Mouse (Mus musculus) E14TG2a.4 (cell line): ENCODE results near the gene Senp6.

Experiments used
- H3K27me3 ChIP-seq: 2 replicates; pipeline ENCODE4 v1.6.1; 2014; ENCODE audit warnings: low read length, control low read depth; ENCODE audit not compliant: insufficient read depth
- H3K36me3 ChIP-seq: 2 replicates; pipeline ENCODE4 v1.6.1; 2014; ENCODE audit warnings: low read length, control low read depth; ENCODE audit not compliant: insufficient read depth
- H3K4me1 ChIP-seq: replicated peaks from 2 replicates; pipeline ENCODE4 v1.6.1; 2014; ENCODE audit warnings: low read depth, low read length, control low read depth
- H3K4me3 ChIP-seq: replicated peaks from 2 replicates; pipeline ENCODE4 v1.5.1; 2014; ENCODE audit warnings: mild to moderate bottlenecking, low read length
- H3K9me3 ChIP-seq: 2 replicates; pipeline ENCODE4 v1.6.1; 2014; ENCODE audit warnings: low read length, control low read depth
- CTCF ChIP-seq: conservative IDR thresholded peaks from 2 replicates; pipeline ENCODE4 v1.5.1; 2014; ENCODE audit warnings: low read length
- NANOG ChIP-seq: IDR thresholded peaks from 2 replicates; pipeline ENCODE4 v1.6.1; 2014; ENCODE audit warnings: borderline replicate concordance, low read length, mixed read lengths
- POU5F1 ChIP-seq: IDR thresholded peaks from 2 replicates; pipeline ENCODE4 v1.6.1; 2014; ENCODE audit warnings: low read length, borderline replicate concordance

Gene Senp6

DNA sequence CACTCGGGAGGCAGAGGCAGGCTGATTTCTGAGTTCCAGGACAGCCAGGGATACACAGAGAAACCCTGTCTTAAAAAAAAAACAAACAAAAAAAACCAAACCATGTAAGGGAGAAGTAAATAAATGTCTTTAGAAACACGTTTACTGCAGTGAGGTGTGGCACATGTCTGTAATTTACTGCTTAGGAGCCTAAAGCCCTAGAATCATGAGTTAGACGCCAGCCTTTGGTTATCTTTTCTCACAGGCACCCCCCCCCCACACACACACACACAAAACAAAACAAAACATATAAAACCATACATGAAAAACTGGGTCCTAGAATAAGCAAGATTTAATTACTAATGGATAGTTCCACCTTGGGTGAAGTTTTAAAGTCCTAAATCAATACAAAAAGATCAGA is 29.6 kb downstream of the Senp6 start:
- H3K9me3 ChIP-seq, result no peaks in the 10 kb centered on the region
- no peaks in the 10 kb centered on the region for H3K27me3 ChIP-seq
- no peak overlapping the region for H3K4me3 ChIP-seq
- TF ChIP-seq CTCF (no peak), POU5F1 (no peak), NANOG (no peak)
- peaks cover 30% of the 10 kb centered on the region for H3K36me3 ChIP-seq
- no peaks in the 10 kb centered on the region for H3K4me1 ChIP-seq

DNA sequence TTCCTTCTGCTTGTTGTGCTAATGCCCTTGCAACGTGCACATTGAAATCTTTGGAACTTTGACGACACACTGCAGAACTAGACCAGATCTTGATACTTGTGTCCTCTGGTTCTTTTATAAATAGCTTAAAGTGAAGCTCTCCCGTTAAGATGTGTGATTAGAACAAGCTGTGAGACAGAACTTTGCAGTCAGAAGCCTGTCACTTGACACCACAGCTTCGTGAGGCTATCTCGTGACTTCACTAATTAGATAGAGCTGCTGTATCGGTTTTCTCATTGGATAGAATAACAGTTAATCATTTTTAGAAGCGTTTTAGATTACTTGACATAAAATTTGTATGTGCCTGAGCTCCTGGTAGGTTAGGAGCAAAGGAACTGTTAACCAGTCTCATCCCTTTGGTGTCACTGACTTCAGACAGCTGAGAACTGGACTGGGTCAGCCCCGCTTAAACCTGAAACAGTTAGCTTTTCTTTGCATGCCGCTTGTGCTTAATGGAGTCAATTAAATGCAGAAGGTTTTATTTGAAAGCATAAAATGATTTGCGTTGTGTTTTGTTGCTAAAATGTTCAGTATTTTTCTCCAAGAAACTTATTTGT is 79.4 kb downstream of the Senp6 start:
- Histone ChIP-seq H3K36me3 (peaks cover 41% of the 10 kb centered on the region), H3K4me1 (no peaks in the 10 kb centered on the region), H3K27me3 (no peaks in the 10 kb centered on the region), H3K9me3 (no peaks in the 10 kb centered on the region), H3K4me3 (no peak overlapping the region)
- TF ChIP-seq POU5F1 (no peak), CTCF (no peak), NANOG (no peak)

DNA sequence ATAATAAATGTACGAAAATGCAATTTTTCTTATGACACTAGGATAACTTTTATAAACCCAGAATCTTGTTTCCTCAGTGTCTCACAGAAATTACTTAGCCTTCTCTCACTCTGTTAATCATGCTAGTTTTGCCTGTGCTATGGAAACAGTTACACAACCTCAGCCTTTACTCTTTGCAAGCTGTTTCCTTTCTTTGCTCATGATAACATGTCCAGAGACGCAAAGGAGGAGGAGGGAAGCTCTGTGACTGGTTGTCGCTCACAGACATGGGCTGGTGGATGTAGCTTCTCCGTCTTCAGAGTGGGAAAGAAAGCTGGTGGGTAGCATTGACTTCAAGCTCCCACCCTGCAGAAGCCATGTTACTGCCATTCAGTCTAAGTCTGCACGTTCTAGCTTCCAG is 82.9 kb downstream of the Senp6 start:
- TF ChIP-seq CTCF (no peak), POU5F1 (no peak), NANOG (no peak)
- Histone ChIP-seq H3K4me1 (no peaks in the 10 kb centered on the region), H3K27me3 (no peaks in the 10 kb centered on the region), H3K36me3 (peaks cover 10% of the 10 kb centered on the region), H3K4me3 (no peak overlapping the region), H3K9me3 (no peaks in the 10 kb centered on the region)

DNA sequence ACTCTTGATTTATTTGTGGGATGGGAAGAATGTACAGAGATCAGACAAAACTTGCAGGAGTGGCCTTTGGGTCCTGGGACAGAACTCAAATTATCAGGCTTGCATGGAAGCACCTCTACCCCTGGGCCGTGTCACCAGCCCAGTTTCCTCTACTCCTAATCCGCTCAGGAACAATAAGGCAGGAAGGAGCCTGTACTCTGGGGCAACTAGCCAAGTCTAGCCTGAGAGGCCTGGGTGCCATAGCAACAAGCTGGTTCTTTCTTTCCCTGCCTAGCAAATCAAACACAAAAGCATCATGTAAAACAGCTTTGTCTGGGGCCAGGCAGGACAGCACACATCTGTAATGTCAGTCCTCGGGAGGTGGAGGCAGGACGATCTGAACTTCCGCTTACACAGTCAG is 88.6 kb downstream of the Senp6 start:
- Histone ChIP-seq H3K27me3 (no peaks in the 10 kb centered on the region), H3K4me1 (peaks cover 5% of the 10 kb centered on the region; the same call in 1 of the 2 replicates)

DNA sequence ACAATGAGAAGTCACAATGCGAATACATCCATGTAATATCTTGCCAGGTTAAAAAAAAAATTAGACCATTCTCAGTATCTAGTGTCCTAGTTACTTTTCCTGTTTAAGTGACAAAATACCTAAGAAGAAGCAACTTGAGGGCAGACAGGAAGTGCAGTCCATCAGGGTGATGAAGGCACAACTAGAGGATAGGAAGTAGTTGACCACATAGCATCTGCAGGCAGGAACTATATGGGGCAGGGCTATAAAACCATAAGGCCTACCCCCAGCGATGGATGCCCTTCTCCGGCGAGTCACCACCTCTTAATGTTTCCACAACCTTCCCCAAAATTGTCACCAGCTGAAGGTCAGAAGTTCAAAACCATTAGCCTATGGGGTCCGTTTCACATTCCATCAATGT is 90.1 kb downstream of the Senp6 start:
- H3K9me3 ChIP-seq, result no peaks in the 10 kb centered on the region
- no peak overlapping the region for H3K4me3 ChIP-seq
- TF ChIP-seq NANOG (no peak), POU5F1 (no peak), CTCF (no peak)
- H3K27me3 ChIP-seq, result 0 out of 2 replicates have a peak, but pooled peaks cover 3% of the 10 kb centered on the region
- H3K36me3 ChIP-seq, result no peaks in the 10 kb centered on the region
- H3K4me1 ChIP-seq, result peaks cover 5% of the 10 kb centered on the region; the same call in 1 of the 2 replicates

More for the DNA sequence above, 88.6 kb downstream of the Senp6 start:
- H3K9me3 ChIP-seq, result no peaks in the 10 kb centered on the region
- H3K4me3 ChIP-seq, result no peak overlapping the region
- no peaks in the 10 kb centered on the region for H3K36me3 ChIP-seq
- no peak for TF ChIP-seq POU5F1
- TF ChIP-seq NANOG, result no peak
- no peak for TF ChIP-seq CTCF

DNA sequence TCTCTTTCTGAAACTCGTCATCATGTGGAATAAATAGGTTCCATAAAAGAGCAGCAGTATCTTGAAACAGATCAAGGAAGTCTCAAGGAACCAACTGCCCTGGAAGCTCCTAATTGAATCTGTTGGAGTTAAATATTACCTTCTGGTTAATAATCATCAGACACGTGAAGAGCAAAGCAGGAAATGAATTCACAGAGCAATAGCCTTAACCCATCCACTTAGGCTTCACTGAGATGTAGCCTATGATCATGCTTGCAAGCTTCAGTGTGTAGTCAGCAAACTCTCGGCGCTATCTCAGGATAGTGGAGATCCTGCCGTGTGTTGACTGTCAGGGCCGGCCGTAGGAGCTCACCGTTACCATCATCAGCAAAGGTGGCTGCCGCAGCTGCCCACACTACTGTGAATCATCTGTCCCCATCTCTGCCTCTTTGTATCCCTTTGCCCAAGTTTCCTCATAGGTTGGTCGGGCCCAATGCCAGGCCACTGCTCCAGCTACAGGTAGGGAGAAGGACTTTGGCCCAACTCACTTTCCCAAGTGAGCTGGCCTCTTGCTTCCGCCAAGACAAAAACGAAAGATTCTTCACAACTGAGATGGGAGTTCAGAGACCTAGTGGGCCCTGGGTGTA is 91.2 kb downstream of the Senp6 start:
- Histone ChIP-seq H3K9me3 (no peaks in the 10 kb centered on the region), H3K4me3 (no peak overlapping the region), H3K4me1 (peaks cover 5% of the 10 kb centered on the region; the same call in 1 of the 2 replicates), H3K36me3 (no peaks in the 10 kb centered on the region), H3K27me3 (0 out of 2 replicates have a peak, but pooled peaks cover 10% of the 10 kb centered on the region)
- TF ChIP-seq NANOG, result no peak
- no peak for TF ChIP-seq POU5F1
- TF ChIP-seq CTCF, result no peak

DNA sequence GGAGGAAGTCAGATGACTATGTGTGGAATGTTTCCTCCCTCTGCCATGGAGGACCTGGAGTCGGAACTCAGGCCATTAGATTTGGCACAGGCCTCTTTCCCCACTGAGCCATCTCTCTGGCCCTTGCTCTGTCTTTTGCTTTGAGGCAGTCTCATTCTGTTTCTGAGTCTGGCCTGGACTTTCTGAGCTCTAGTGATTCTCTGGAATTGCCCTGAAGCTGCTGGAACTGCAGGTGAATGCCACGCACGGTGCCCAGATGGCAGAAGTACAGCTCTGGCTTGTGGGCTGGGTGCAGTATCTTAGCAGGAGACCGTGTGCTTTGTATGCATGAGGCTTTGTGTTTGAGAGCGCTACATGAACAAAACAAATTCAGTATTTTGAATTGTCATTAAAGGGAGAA is 92.2 kb downstream of the Senp6 start:
- H3K9me3 ChIP-seq, result no peaks in the 10 kb centered on the region
- peaks cover 9% of the 10 kb centered on the region for H3K4me1 ChIP-seq
- no peaks in the 10 kb centered on the region for H3K36me3 ChIP-seq
- 0 out of 2 replicates have a peak, but pooled peaks cover 14% of the 10 kb centered on the region for H3K27me3 ChIP-seq
- TF ChIP-seq NANOG (no peak), CTCF (no peak), POU5F1 (no peak)
- H3K4me3 ChIP-seq, result no peak overlapping the region

DNA sequence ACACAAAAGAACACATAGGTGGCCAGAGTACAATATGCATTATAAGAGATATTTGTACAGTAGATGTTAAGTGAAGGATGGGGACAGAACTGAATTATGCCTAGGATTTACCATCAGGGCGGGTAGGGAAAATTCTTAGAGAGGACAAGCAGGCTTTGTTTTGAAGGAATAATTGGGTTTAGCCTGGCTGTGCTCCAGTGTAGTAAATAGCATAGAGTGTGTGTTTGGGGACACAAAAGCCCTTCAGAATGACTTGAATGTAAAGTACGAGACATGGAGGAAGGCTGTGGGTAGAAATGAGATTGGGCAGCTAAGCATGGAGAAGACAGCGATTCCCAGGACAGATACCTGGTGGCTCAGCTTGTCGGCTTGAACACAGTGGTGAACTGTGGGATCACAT is 94.7 kb downstream of the Senp6 start:
- H3K4me3 ChIP-seq, result no peak overlapping the region
- TF ChIP-seq NANOG (no peak), CTCF (no peak), POU5F1 (no peak)
- H3K9me3 ChIP-seq, result no peaks in the 10 kb centered on the region
- H3K27me3 ChIP-seq, result 0 out of 2 replicates have a peak, but pooled peaks cover 14% of the 10 kb centered on the region
- H3K36me3 ChIP-seq, result no peaks in the 10 kb centered on the region
- peaks cover 4% of the 10 kb centered on the region; the same call in 1 of the 2 replicates for H3K4me1 ChIP-seq
